Mouse (Mus musculus): ENCODE data around the gene Kif5a.

- TF ChIP-seq TCF3 (IDR thresholded peaks at IDR 0.05; ENCODE audit: insufficient read length, low read depth): no peak
- no peak for TF ChIP-seq POLR2A (IDR thresholded peaks at IDR 0.05; ENCODE audit: insufficient read length, low read depth)
- no peak for TF ChIP-seq SRF (IDR thresholded peaks at IDR 0.05; ENCODE audit: control insufficient read depth, insufficient read length, low read depth)
Observed at GRCm38 (mm10) chr10:127177235-127177634, 85.9 kb downstream of the Kif5a start.
